Mouse (Mus musculus) kidney, postnatal 14 days (tissue): ENCODE measurements at regions not wholly inside any gene's neighbourhood (a gene's known extent, or its start where the extent isn't known, plus 50 kb on each side); places are given as distances from the start of the nearest gene placed in this dataset.
A peak's percentile ranks its signal among the peaks of the same experiment; 100 is the strongest.

Experiments used
- DNase-seq: peaks from one replicate; pipeline ENCODE4 v3.0.0; 2022; ENCODE audit warnings: mixed read lengths

GRCm38 (mm10) chr4:32183791-32184190, 54.8 kb upstream of the Bach2 start:
- peak; percentile 47 for DNase-seq

GRCm38 (mm10) chr4:32185986-32186385, 52.6 kb upstream of the Bach2 start:
- no peak for DNase-seq

- DNase-seq, result no peak
Measured at GRCm38 (mm10) chr4:32187154-32187553, 51.5 kb upstream of the Bach2 start.

- DNase-seq, result no peak
Measured at GRCm38 (mm10) chr4:32188076-32188475, 50.5 kb upstream of the Bach2 start.

- DNase-seq, result no peak
Measured at GRCm38 (mm10) chr4:32188752-32189415, 49.7 kb upstream of the Bach2 start.
